Mouse (Mus musculus) spleen, adult 2 months (tissue): Measurements from ENCODE around the gene Tmeff2. TPM values are rescaled to one million over a fixed set of nuclear protein-coding genes. Genes with fewer than 3 reads are reported as not detected.
A peak's percentile ranks its signal among the peaks of the same experiment; 100 is the strongest.

Experiments
- DNase-seq, 2 experiments: peaks; one replicate each; pipeline versions ENCODE4 v3.0.0 to v3.0.0-alpha.2; 2012 to 2021; ENCODE audit warnings: low spot score in 2 of 2, low read depth in 1 of 2
- H3K27ac ChIP-seq: fragments of 200-500 bp; 2 replicates; pipeline ENCODE4 v1.5.1; 2012; ENCODE audit warnings: low read length, inconsistent platforms; ENCODE audit not compliant: insufficient read depth
- H3K27me3 ChIP-seq: fragments of 200-500 bp; 2 replicates; pipeline ENCODE4 v1.6.1; 2012; ENCODE audit warnings: mild to moderate bottlenecking, moderate library complexity, low read length, inconsistent platforms; ENCODE audit not compliant: control insufficient read depth, insufficient read depth
- H3K36me3 ChIP-seq: fragments of 200-500 bp; 2 replicates; pipeline ENCODE4 v1.6.1; 2012; ENCODE audit warnings: mild to moderate bottlenecking, low read length, inconsistent platforms; ENCODE audit not compliant: control insufficient read depth, insufficient read depth
- H3K4me1 ChIP-seq: fragments of 200-500 bp; 2 replicates; pipeline ENCODE4 v1.6.1; 2011; ENCODE audit warnings: inconsistent platforms; ENCODE audit not compliant: control insufficient read depth, insufficient read depth, insufficient read length
- H3K4me3 ChIP-seq: fragments of 200-500 bp; 2 replicates; pipeline ENCODE4 v1.5.1; 2011; ENCODE audit warnings: mild to moderate bottlenecking, inconsistent platforms; ENCODE audit not compliant: insufficient read depth, insufficient read length; ENCODE audit errors: extremely low read depth
- CTCF ChIP-seq: fragments of 200-500 bp; IDR thresholded peaks from 2 replicates; pipeline ENCODE4 v1.5.1; 2011; ENCODE audit warnings: mild to moderate bottlenecking, inconsistent platforms; ENCODE audit not compliant: insufficient read depth, insufficient read length, insufficient replicate concordance; ENCODE audit errors: extremely low read depth
- POLR2A ChIP-seq: fragments of 200-500 bp; IDR thresholded peaks from 2 replicates; pipeline ENCODE4 v1.6.1; 2011; ENCODE audit warnings: low read depth, low read length, inconsistent platforms
- WGBS: fragments of 180-500 bp; shearing (Covaris S2); methylation state at CpG from one replicate; pipeline ENCODE4 v1.1.7; 2018; 5-methylcytosine and 5-hydroxymethylcytosine counted together
- polyA plus RNA-seq: library from polyadenylated mRNA; depleted of rRNA; stranded (reverse); fragments of >200 nt; gene quantifications from 2 replicates; pipeline ENCODE4 v1.2.3, GENCODE M21; 2012

Tmeff2 gene
- polyA plus RNA-seq, 1 experiment, result 0.05 TPM

GRCm38 (mm10) chr1:50927077-50927611, 26.7 kb downstream of the Tmeff2 start:
- Histone ChIP-seq H3K36me3 (no peaks in the 10 kb centered on the region), H3K27me3 (peaks cover 13% of the 10 kb centered on the region), H3K27ac (no peak overlapping the region), H3K4me1 (peaks cover 7% of the 10 kb centered on the region; the same call in 1 of the 2 replicates), H3K4me3 (peak overlapping the region; percentile 31; the same call in 1 of the 2 replicates)
- peak in 1 of 2 experiments; percentile 6 for DNase-seq
- WGBS, result 2% methylated on average over 37 of the region's 37 CpGs
- TF ChIP-seq POLR2A, result no peak
- no peak for TF ChIP-seq CTCF

GRCm38 (mm10) chr1:50927679-50928187, 27.3 kb downstream of the Tmeff2 start:
- Histone ChIP-seq H3K27me3 (peaks cover 13% of the 10 kb centered on the region), H3K4me1 (peaks cover 7% of the 10 kb centered on the region; the same call in 1 of the 2 replicates), H3K36me3 (no peaks in the 10 kb centered on the region), H3K27ac (no peak overlapping the region), H3K4me3 (peak overlapping the region; percentile 31; the same call in 1 of the 2 replicates)
- 3% methylated on average over 35 of the region's 35 CpGs for WGBS
- TF ChIP-seq CTCF (no peak), POLR2A (no peak)
- DNase-seq, result no peak

DNA sequence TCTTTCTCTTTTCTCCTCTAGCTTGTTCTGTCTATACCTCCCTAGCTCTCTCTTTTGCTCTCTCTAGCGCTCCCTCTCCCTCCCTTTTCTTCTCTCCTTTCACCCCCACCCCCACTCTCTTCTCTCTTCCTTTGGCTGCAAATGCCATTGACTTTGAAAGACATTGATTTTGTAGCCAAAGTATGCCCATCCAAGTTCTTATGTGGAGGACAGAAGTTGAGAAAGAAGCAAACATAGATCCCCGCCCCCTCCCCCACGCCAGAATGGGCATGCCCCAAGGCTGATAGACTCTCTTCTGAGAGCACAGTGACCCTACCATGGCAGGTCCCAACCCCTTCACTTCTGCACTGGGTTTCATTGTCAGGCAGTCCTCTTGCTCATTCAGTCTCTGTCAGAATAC, 28.3 kb downstream of the Tmeff2 start:
- Histone ChIP-seq H3K36me3 (no peaks in the 10 kb centered on the region), H3K27me3 (peaks cover 13% of the 10 kb centered on the region), H3K4me3 (no peak overlapping the region), H3K4me1 (peaks cover 7% of the 10 kb centered on the region; the same call in 1 of the 2 replicates), H3K27ac (no peak overlapping the region)
- WGBS, result 56% methylated on average over 3 of the region's 3 CpGs
- DNase-seq, result no peak
- TF ChIP-seq POLR2A (no peak), CTCF (no peak)

GRCm38 (mm10) chr1:50935076-50935475, 34.6 kb downstream of the Tmeff2 start:
- no peak for TF ChIP-seq POLR2A
- TF ChIP-seq CTCF, result no peak
- Histone ChIP-seq H3K4me3 (no peak overlapping the region), H3K27me3 (no peaks in the 10 kb centered on the region), H3K36me3 (no peaks in the 10 kb centered on the region), H3K27ac (no peak overlapping the region), H3K4me1 (no peaks in the 10 kb centered on the region)
- 9% methylated on average over 2 of the region's 2 CpGs for WGBS
- DNase-seq, result no peak

DNA sequence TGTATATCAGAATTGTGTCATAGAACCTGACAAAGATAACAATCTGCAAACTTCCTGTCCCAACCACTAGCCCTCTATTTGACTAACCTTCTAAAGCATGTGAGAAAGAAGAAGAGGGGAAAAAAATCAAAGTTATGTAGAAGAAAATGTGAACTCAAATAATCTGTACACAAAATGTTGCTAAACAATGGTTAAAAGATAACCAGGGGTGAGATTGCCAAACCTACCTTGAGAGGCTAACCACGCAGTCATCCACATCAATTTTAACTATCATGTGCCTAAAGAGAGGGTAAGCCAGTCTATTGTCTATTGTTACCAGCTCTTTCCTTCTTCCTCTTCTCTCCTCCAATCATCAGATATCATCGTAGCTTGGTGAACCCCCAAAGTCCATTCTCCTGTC, 35.0 kb downstream of the Tmeff2 start:
- no peak overlapping the region for H3K4me3 ChIP-seq
- TF ChIP-seq POLR2A (no peak), CTCF (no peak)
- 47% methylated on average over 2 of the region's 2 CpGs for WGBS
- H3K36me3 ChIP-seq, result no peaks in the 10 kb centered on the region
- no peaks in the 10 kb centered on the region for H3K4me1 ChIP-seq
- no peak overlapping the region for H3K27ac ChIP-seq
- no peak for DNase-seq
- no peaks in the 10 kb centered on the region for H3K27me3 ChIP-seq

GRCm38 (mm10) chr1:50940131-50941039, 39.9 kb downstream of the Tmeff2 start:
- no peaks in the 10 kb centered on the region for H3K27me3 ChIP-seq
- H3K4me1 ChIP-seq, result no peaks in the 10 kb centered on the region
- WGBS, result 80% methylated on average over 7 of the region's 7 CpGs
- no peak overlapping the region for H3K27ac ChIP-seq
- H3K4me3 ChIP-seq, result no peak overlapping the region
- TF ChIP-seq CTCF (no peak), POLR2A (no peak)
- no peak for DNase-seq
- H3K36me3 ChIP-seq, result no peaks in the 10 kb centered on the region
